Mouse (Mus musculus): ENCODE results near the gene Gm10197.

- TF ChIP-seq CTCF (IDR thresholded peaks at IDR 0.05; ENCODE audit: low read depth, low read length) (no peak), POLR2A (IDR thresholded peaks at IDR 0.05; ENCODE audit: borderline replicate concordance, low read depth, low read length) (no peak)
Measured at GRCm38 (mm10) chr19:53378421-53378820, 6.9 kb upstream of the Gm10197 start.

Data from bone marrow macrophage, adult 2 months (primary cell).